Mouse (Mus musculus) right cerebral cortex, postnatal 4 days (tissue): Measurements from ENCODE around the gene Tmed8.
A peak's percentile ranks its signal among the peaks of the same experiment; 100 is the strongest.
"Not testable (repeated sequence)": the region's sequence is repeated elsewhere in the genome, so short reads cannot be mapped to it uniquely, and the experiment has no call there.

Experiments
- DNase-seq: peaks from one replicate; pipeline ENCODE4 v3.0.0-alpha.2; 2022

The Tmed8 gene

GRCm38 (mm10) chr12:87157361-87157760, 42.9 kb downstream of the Tmed8 start:
- DNase-seq: no peak

- DNase-seq: not testable (repeated sequence)
Observed at GRCm38 (mm10) chr12:87154448-87154847, 45.8 kb downstream of the Tmed8 start.

- DNase-seq: no peak
Observed at GRCm38 (mm10) chr12:87149471-87149870, 50.8 kb downstream of the Tmed8 start.

GRCm38 (mm10) chr12:87148136-87148535, 52.1 kb downstream of the Tmed8 start:
- DNase-seq: no peak

- DNase-seq: peak; percentile 84
Observed at GRCm38 (mm10) chr12:87147395-87148089, 52.7 kb downstream of the Tmed8 start, which contains the start of gene Pomt2. TSS of gene Pomt2 (minus strand) at chr12:87147968.

- DNase-seq: peak; percentile 85
Observed at GRCm38 (mm10) chr12:87146966-87147365, 53.3 kb downstream of the Tmed8 start, which contains the start of gene Gstz1. TSS of gene Gstz1 (plus strand) at chr12:87147165.

- DNase-seq: no peak
Observed at GRCm38 (mm10) chr12:87142156-87142555, 58.1 kb downstream of the Tmed8 start.

- no peak for DNase-seq
Observed at GRCm38 (mm10) chr12:87138768-87139167, 61.5 kb downstream of the Tmed8 start.

- DNase-seq: no peak
Observed at GRCm38 (mm10) chr12:87138342-87138701, 61.9 kb downstream of the Tmed8 start.

- no peak for DNase-seq
Observed at GRCm38 (mm10) chr12:87137439-87138341, 62.6 kb downstream of the Tmed8 start.

- no peak for DNase-seq
Observed at GRCm38 (mm10) chr12:87132784-87133183, 67.5 kb downstream of the Tmed8 start.

- DNase-seq: no peak
Observed at GRCm38 (mm10) chr12:87132210-87132609, 68.0 kb downstream of the Tmed8 start.

- peak; percentile 35 for DNase-seq
Observed at GRCm38 (mm10) chr12:87131619-87132018, 68.6 kb downstream of the Tmed8 start.

GRCm38 (mm10) chr12:87131181-87131580, 69.1 kb downstream of the Tmed8 start:
- DNase-seq: no peak

- no peak for DNase-seq
Observed at GRCm38 (mm10) chr12:87130224-87130623, 70.0 kb downstream of the Tmed8 start.

- DNase-seq: no peak
Observed at GRCm38 (mm10) chr12:87127256-87127655, 73.0 kb downstream of the Tmed8 start.

- no peak for DNase-seq
Observed at GRCm38 (mm10) chr12:87121918-87122589, 78.2 kb downstream of the Tmed8 start.
